Mouse (Mus musculus) gastrocnemius, postnatal 14 days (tissue): ENCODE data around the gene Tanc2. TPM values are rescaled to one million over a fixed set of nuclear protein-coding genes. Genes with fewer than 3 reads are reported as not detected.

Experiments used
- DNase-seq: peaks from one replicate; pipeline ENCODE4 v3.0.0; 2021; ENCODE audit warnings: mixed read lengths
- intact Hi-C: fragments of 180-260 bp; cut with DNase I; formaldehyde crosslinking; loops from one replicate; pipeline ENCODE4 v1.15.1; 2025; ENCODE audit warnings: low total_unique reads
- long read RNA-seq, 2 experiments: library from polyadenylated mRNA; stranded (forward); transcript quantifications; one replicate each; pipeline ENCODE4 v2.0.0; 2021
- total RNA-seq, 2 experiments: library from RNA; stranded (reverse); gene quantifications; 2 replicates each; pipeline ENCODE4 v1.2.3; 2021

Gene Tanc2
- 10 to 100 TPM; 14.6 to 17.7 TPM for total RNA-seq
- long read RNA-seq, experiment 1, partial matches to known transcripts, result 0 of 5 reads
- long read RNA-seq, experiment 1, other reads (novel, unspliced or antisense), result 5 of 5 reads
- long read RNA-seq, experiment 2, partial matches to known transcripts, result 0 of 4 reads
- long read RNA-seq, experiment 2, other reads (novel, unspliced or antisense), result 4 of 4 reads

- intact Hi-C loops, result loop anchor here (5.0 to 10.0 kb wide), 2 partner anchors 243 to 325 kb away; no protein-coding TSS in a partner anchor
- peak; percentile 68 for DNase-seq
Observed at GRCm38 (mm10) chr11:105589877-105590641, at the start of gene Tanc2. Gene Tanc2, plus strand, starts transcription at chr11:105589986.

- no peak for DNase-seq
- intact Hi-C loops, result no loop called here
Observed at GRCm38 (mm10) chr11:105540781-105541180, 49.0 kb upstream of the Tanc2 start.

- no peak for DNase-seq
- intact Hi-C loops, result no loop called here
Observed at GRCm38 (mm10) chr11:105541366-105541765, 48.4 kb upstream of the Tanc2 start.

GRCm38 (mm10) chr11:105542129-105542528 lies 47.7 kb upstream of the Tanc2 start:
- intact Hi-C loops, result no loop called here
- DNase-seq, result no peak

- peak; percentile 18 for DNase-seq
- intact Hi-C loops, result no loop called here
Observed at GRCm38 (mm10) chr11:105545801-105546200, 44.0 kb upstream of the Tanc2 start.

GRCm38 (mm10) chr11:105546393-105546792 lies 43.4 kb upstream of the Tanc2 start:
- DNase-seq, result no peak
- intact Hi-C loops, result no loop called here

- DNase-seq, result no peak
- intact Hi-C loops, result no loop called here
Observed at GRCm38 (mm10) chr11:105548383-105548782, 41.4 kb upstream of the Tanc2 start.

GRCm38 (mm10) chr11:105549164-105550121 lies 40.3 kb upstream of the Tanc2 start:
- intact Hi-C loops, result no loop called here
- DNase-seq, result peak; percentile 26

GRCm38 (mm10) chr11:105557285-105557684 lies 32.5 kb upstream of the Tanc2 start:
- intact Hi-C loops, result no loop called here
- no peak for DNase-seq

GRCm38 (mm10) chr11:105558091-105558490 lies 31.7 kb upstream of the Tanc2 start:
- intact Hi-C loops, result no loop called here
- no peak for DNase-seq

- intact Hi-C loops, result no loop called here
Observed at GRCm38 (mm10) chr11:105558803-105559505, 30.8 kb upstream of the Tanc2 start.

GRCm38 (mm10) chr11:105563546-105563945 lies 26.2 kb upstream of the Tanc2 start:
- DNase-seq, result no peak

More at GRCm38 (mm10) chr11:105558803-105559505, 30.8 kb upstream of the Tanc2 start:
- no peak for DNase-seq

GRCm38 (mm10) chr11:105567221-105567641 lies 22.6 kb upstream of the Tanc2 start:
- intact Hi-C loops, result no loop called here
- peak; percentile 43 for DNase-seq

More at GRCm38 (mm10) chr11:105563546-105563945, 26.2 kb upstream of the Tanc2 start:
- intact Hi-C loops, result no loop called here

GRCm38 (mm10) chr11:105571996-105572395 lies 17.8 kb upstream of the Tanc2 start:
- DNase-seq, result no peak
- intact Hi-C loops, result no loop called here

GRCm38 (mm10) chr11:105574241-105574640 lies 15.5 kb upstream of the Tanc2 start:
- peak; percentile 72 for DNase-seq
- intact Hi-C loops, result no loop called here

GRCm38 (mm10) chr11:105577211-105577610 lies 12.6 kb upstream of the Tanc2 start:
- intact Hi-C loops, result no loop called here
- DNase-seq, result no peak

- intact Hi-C loops, result no loop called here
- DNase-seq, result no peak
Observed at GRCm38 (mm10) chr11:105582020-105582419, 7.8 kb upstream of the Tanc2 start.

- peak; percentile 91 for DNase-seq
- intact Hi-C loops, result no loop called here
Observed at GRCm38 (mm10) chr11:105589231-105589876, 432 bp upstream of the Tanc2 start.

- DNase-seq, result peak; percentile 21
- intact Hi-C loops, result loop anchor here (2.0 to 10.0 kb wide), 3 partner anchors 229 to 327 kb away; no protein-coding TSS in a partner anchor
Observed at GRCm38 (mm10) chr11:105591905-105592304, 2.1 kb downstream of the Tanc2 start.
